Mouse (Mus musculus): ENCODE data around the gene Il25. TPM values are rescaled to one million over a fixed set of nuclear protein-coding genes. Genes with fewer than 3 reads are reported as not detected.
"Not testable (repeated sequence)": the region's sequence is repeated elsewhere in the genome, so short reads cannot be mapped to it uniquely, and the experiment has no call there.

Gene Il25
- polyA plus RNA-seq, 1 experiment from 2014 or later: not detected

GRCm38 (mm10) chr14:54950493-54950892 lies 18.0 kb downstream of the Il25 start:
- H3K27me3 ChIP-seq (ENCODE audit: insufficient read depth, low read length): no peaks in the 10 kb centered on the region

GRCm38 (mm10) chr14:54951587-54951986 lies 19.1 kb downstream of the Il25 start:
- no peak for ATAC-seq (ENCODE audit: low FRiP score, low TSS enrichment)
- whole genome bisulfite sequencing: 92% methylated on average over 6 of the region's 6 CpGs
- Histone ChIP-seq H3K9me3 (ENCODE audit: low read length) (no peaks in the 10 kb centered on the region), H3K4me1 (ENCODE audit: insufficient read depth, low read length) (no peaks in the 10 kb centered on the region), H3K4me2 (replicated peaks; ENCODE audit: low read depth, low read length) (no peak overlapping the region), H3K36me3 (ENCODE audit: insufficient read depth, low read length) (no peaks in the 10 kb centered on the region), H3K27ac (ENCODE audit: low read length) (no peak overlapping the region), H3K27me3 (ENCODE audit: insufficient read depth, low read length) (no peaks in the 10 kb centered on the region), H3K9ac (replicated peaks; ENCODE audit: low read length) (no peak overlapping the region), H3K4me3 (ENCODE audit: low read length) (no peak overlapping the region)

More at GRCm38 (mm10) chr14:54950493-54950892, 18.0 kb downstream of the Il25 start:
- Histone ChIP-seq H3K27ac (ENCODE audit: low read length) (no peak overlapping the region), H3K9ac (replicated peaks; ENCODE audit: low read length) (no peak overlapping the region), H3K4me3 (ENCODE audit: low read length) (no peak overlapping the region), H3K9me3 (ENCODE audit: low read length) (no peaks in the 10 kb centered on the region), H3K4me2 (replicated peaks; ENCODE audit: low read depth, low read length) (no peak overlapping the region), H3K4me1 (ENCODE audit: insufficient read depth, low read length) (no peaks in the 10 kb centered on the region), H3K36me3 (ENCODE audit: insufficient read depth, low read length) (no peaks in the 10 kb centered on the region)
- no peak for ATAC-seq (ENCODE audit: low FRiP score, low TSS enrichment)
- WGBS: 60% methylated on average over 12 of the region's 12 CpGs

DNA sequence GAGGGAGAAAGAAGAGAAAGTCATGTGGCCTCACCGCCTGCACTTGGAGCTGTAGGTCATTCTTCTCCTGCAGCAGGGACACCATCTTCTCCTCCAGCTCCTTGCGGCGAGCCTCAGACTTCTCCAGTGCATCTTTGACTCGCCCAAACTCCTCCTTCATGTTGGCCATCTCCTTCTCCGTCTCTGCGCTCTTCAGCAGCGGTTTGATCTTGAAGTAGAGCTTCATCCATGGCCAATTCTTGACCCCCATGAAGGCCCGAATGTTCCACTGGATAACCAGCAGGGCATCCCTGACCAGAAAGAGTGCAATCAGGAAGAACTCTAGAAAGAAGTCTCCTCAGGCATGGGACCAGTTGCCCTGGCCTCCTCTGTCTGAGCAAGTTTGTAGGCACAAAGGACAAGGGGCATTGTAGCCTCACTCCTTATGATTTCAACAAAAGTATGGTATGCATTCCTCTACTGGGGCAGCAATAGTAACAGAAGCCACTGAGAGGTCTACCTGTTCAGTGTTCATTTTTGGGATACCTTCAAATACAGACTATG lies 21.2 kb downstream of the Il25 start:
- no peak overlapping the region for H3K4me2 ChIP-seq (replicated peaks; ENCODE audit: low read depth, low read length)
- no peaks in the 10 kb centered on the region for H3K27me3 ChIP-seq (ENCODE audit: insufficient read depth, low read length)
- no peaks in the 10 kb centered on the region for H3K36me3 ChIP-seq (ENCODE audit: insufficient read depth, low read length)
- H3K27ac ChIP-seq (ENCODE audit: low read length): no peak overlapping the region
- WGBS: 87% methylated on average over 8 of the region's 8 CpGs
- H3K9me3 ChIP-seq (ENCODE audit: low read length): no peaks in the 10 kb centered on the region
- H3K4me3 ChIP-seq (ENCODE audit: low read length): no peak overlapping the region
- no peak for ATAC-seq (ENCODE audit: low FRiP score, low TSS enrichment)
- H3K9ac ChIP-seq (replicated peaks; ENCODE audit: low read length): no peak overlapping the region
- no peaks in the 10 kb centered on the region for H3K4me1 ChIP-seq (ENCODE audit: insufficient read depth, low read length)

- Histone ChIP-seq H3K9ac (replicated peaks; ENCODE audit: low read length) (no peak overlapping the region), H3K36me3 (ENCODE audit: insufficient read depth, low read length) (no peaks in the 10 kb centered on the region), H3K4me1 (ENCODE audit: insufficient read depth, low read length) (no peaks in the 10 kb centered on the region), H3K4me3 (ENCODE audit: low read length) (no peak overlapping the region), H3K9me3 (ENCODE audit: low read length) (no peaks in the 10 kb centered on the region), H3K4me2 (replicated peaks; ENCODE audit: low read depth, low read length) (no peak overlapping the region), H3K27ac (ENCODE audit: low read length) (no peak overlapping the region), H3K27me3 (ENCODE audit: insufficient read depth, low read length) (no peaks in the 10 kb centered on the region)
- WGBS: 82% methylated on average over 3 of the region's 3 CpGs
- ATAC-seq (ENCODE audit: low FRiP score, low TSS enrichment): no peak
Observed at GRCm38 (mm10) chr14:54954474-54954873, 22.0 kb downstream of the Il25 start.

- Histone ChIP-seq H3K4me3 (ENCODE audit: low read length) (no peak overlapping the region), H3K36me3 (ENCODE audit: insufficient read depth, low read length) (no peaks in the 10 kb centered on the region), H3K9ac (replicated peaks; ENCODE audit: low read length) (no peak overlapping the region), H3K4me1 (ENCODE audit: insufficient read depth, low read length) (no peaks in the 10 kb centered on the region), H3K4me2 (replicated peaks; ENCODE audit: low read depth, low read length) (no peak overlapping the region), H3K9me3 (ENCODE audit: low read length) (no peaks in the 10 kb centered on the region), H3K27ac (ENCODE audit: low read length) (no peak overlapping the region), H3K27me3 (ENCODE audit: insufficient read depth, low read length) (no peaks in the 10 kb centered on the region)
- no peak for ATAC-seq (ENCODE audit: low FRiP score, low TSS enrichment)
- 86% methylated on average over 3 of the region's 3 CpGs for WGBS
Observed at GRCm38 (mm10) chr14:54955481-54955880, 23.0 kb downstream of the Il25 start.

- H3K4me1 ChIP-seq (ENCODE audit: insufficient read depth, low read length): no peaks in the 10 kb centered on the region
- H3K27ac ChIP-seq (ENCODE audit: low read length): no peak overlapping the region
- H3K4me2 ChIP-seq (replicated peaks; ENCODE audit: low read depth, low read length): no peak overlapping the region
- H3K9me3 ChIP-seq (ENCODE audit: low read length): no peaks in the 10 kb centered on the region
- H3K4me3 ChIP-seq (ENCODE audit: low read length): no peak overlapping the region
- H3K36me3 ChIP-seq (ENCODE audit: insufficient read depth, low read length): no peaks in the 10 kb centered on the region
- 89% methylated on average over 9 of the region's 9 CpGs for WGBS
- no peak overlapping the region for H3K9ac ChIP-seq (replicated peaks; ENCODE audit: low read length)
- no peaks in the 10 kb centered on the region for H3K27me3 ChIP-seq (ENCODE audit: insufficient read depth, low read length)
- no peak for ATAC-seq (ENCODE audit: low FRiP score, low TSS enrichment)
Observed at GRCm38 (mm10) chr14:54956533-54956932, 24.0 kb downstream of the Il25 start.

GRCm38 (mm10) chr14:54958503-54958902 lies 26.0 kb downstream of the Il25 start:
- ATAC-seq (ENCODE audit: low FRiP score, low TSS enrichment): no peak
- no peaks in the 10 kb centered on the region for H3K9me3 ChIP-seq (ENCODE audit: low read length)
- H3K9ac ChIP-seq (replicated peaks; ENCODE audit: low read length): no peak overlapping the region

DNA sequence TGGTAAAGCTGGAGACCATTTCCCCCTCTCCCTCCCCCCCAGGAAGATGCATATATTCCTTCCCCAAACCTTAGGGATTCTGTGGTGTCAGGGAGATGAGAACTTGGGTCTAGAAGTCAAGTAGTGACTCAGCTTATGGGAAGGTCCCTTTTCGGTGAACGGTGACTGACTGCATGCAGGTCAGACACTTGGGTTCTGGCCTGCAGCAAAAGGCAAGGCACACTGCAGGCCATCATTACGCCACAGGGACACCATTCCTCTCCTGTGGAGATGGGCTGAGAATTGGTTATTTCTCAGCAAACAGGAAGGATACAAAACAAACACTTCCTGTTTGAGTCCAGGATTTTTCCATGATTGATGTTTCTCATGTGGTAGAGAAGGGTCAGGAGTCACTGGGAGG lies 26.7 kb downstream of the Il25 start:
- Histone ChIP-seq H3K4me3 (ENCODE audit: low read length) (no peak overlapping the region), H3K27me3 (ENCODE audit: insufficient read depth, low read length) (no peaks in the 10 kb centered on the region), H3K9me3 (ENCODE audit: low read length) (no peaks in the 10 kb centered on the region), H3K9ac (replicated peaks; ENCODE audit: low read length) (no peak overlapping the region), H3K4me2 (replicated peaks; ENCODE audit: low read depth, low read length) (no peak overlapping the region), H3K27ac (ENCODE audit: low read length) (no peak overlapping the region), H3K36me3 (ENCODE audit: insufficient read depth, low read length) (no peaks in the 10 kb centered on the region), H3K4me1 (ENCODE audit: insufficient read depth, low read length) (no peaks in the 10 kb centered on the region)
- ATAC-seq (ENCODE audit: low FRiP score, low TSS enrichment): no peak
- 84% methylated on average over 3 of the region's 3 CpGs for WGBS

More at GRCm38 (mm10) chr14:54958503-54958902, 26.0 kb downstream of the Il25 start:
- 68% methylated on average over 4 of the region's 4 CpGs for WGBS
- Histone ChIP-seq H3K4me2 (replicated peaks; ENCODE audit: low read depth, low read length) (no peak overlapping the region), H3K4me3 (ENCODE audit: low read length) (no peak overlapping the region), H3K4me1 (ENCODE audit: insufficient read depth, low read length) (no peaks in the 10 kb centered on the region), H3K27me3 (ENCODE audit: insufficient read depth, low read length) (no peaks in the 10 kb centered on the region), H3K27ac (ENCODE audit: low read length) (no peak overlapping the region), H3K36me3 (ENCODE audit: insufficient read depth, low read length) (no peaks in the 10 kb centered on the region)

- H3K9me3 ChIP-seq (ENCODE audit: low read length); H3K4me1 ChIP-seq (ENCODE audit: insufficient read depth, low read length); H3K4me3 ChIP-seq (ENCODE audit: low read length); H3K27ac ChIP-seq (ENCODE audit: low read length); ATAC-seq (ENCODE audit: low FRiP score, low TSS enrichment); H3K27me3 ChIP-seq (ENCODE audit: insufficient read depth, low read length); H3K9ac ChIP-seq (replicated peaks; ENCODE audit: low read length); H3K36me3 ChIP-seq (ENCODE audit: insufficient read depth, low read length); H3K4me2 ChIP-seq (replicated peaks; ENCODE audit: low read depth, low read length): not testable (repeated sequence)
- WGBS: 91% methylated on average over 11 of the region's 12 CpGs
Observed at GRCm38 (mm10) chr14:54959853-54960613, 27.5 kb downstream of the Il25 start.

- Histone ChIP-seq H3K36me3 (ENCODE audit: insufficient read depth, low read length) (no peaks in the 10 kb centered on the region), H3K27me3 (ENCODE audit: insufficient read depth, low read length) (no peaks in the 10 kb centered on the region), H3K4me2 (replicated peaks; ENCODE audit: low read depth, low read length) (no peak overlapping the region), H3K9me3 (ENCODE audit: low read length) (no peaks in the 10 kb centered on the region), H3K4me3 (ENCODE audit: low read length) (no peak overlapping the region), H3K4me1 (ENCODE audit: insufficient read depth, low read length) (no peaks in the 10 kb centered on the region), H3K27ac (ENCODE audit: low read length) (no peak overlapping the region), H3K9ac (replicated peaks; ENCODE audit: low read length) (no peak overlapping the region)
- no peak for ATAC-seq (ENCODE audit: low FRiP score, low TSS enrichment)
- 65% methylated on average over 10 of the region's 10 CpGs for WGBS
Observed at GRCm38 (mm10) chr14:54960769-54961168, 28.3 kb downstream of the Il25 start.
